Mouse (Mus musculus) kidney, postnatal 25 days (tissue): ENCODE measurements around the gene Arl6ip1.
A peak's percentile ranks its signal among the peaks of the same experiment; 100 is the strongest.

ENCODE experiments used
- DNase-seq, 2 experiments: peaks; one replicate each; pipeline ENCODE4 v3.0.0; 2021; ENCODE audit warnings: mixed read lengths in 2 of 2

Gene Arl6ip1

GRCm38 (mm10) chr7:118115877-118116568 lies 13.4 kb downstream of the Arl6ip1 start, which contains the start of gene Rps15a:
Gene Rps15a, minus strand, starts transcription at chr7:118116188.
- DNase-seq, result peak; percentile 97 to 98

GRCm38 (mm10) chr7:118115533-118115876 lies 14.0 kb downstream of the Arl6ip1 start:
- DNase-seq, result no peak

- no peak for DNase-seq
Measured at GRCm38 (mm10) chr7:118113541-118114297, 15.7 kb downstream of the Arl6ip1 start.

- no peak for DNase-seq
Measured at GRCm38 (mm10) chr7:118111128-118111527, 18.3 kb downstream of the Arl6ip1 start.

GRCm38 (mm10) chr7:118107671-118108070 lies 21.8 kb downstream of the Arl6ip1 start:
- DNase-seq, result no peak

GRCm38 (mm10) chr7:118104458-118105052 lies 24.9 kb downstream of the Arl6ip1 start:
- DNase-seq, result no peak

GRCm38 (mm10) chr7:118103462-118104379 lies 25.7 kb downstream of the Arl6ip1 start:
- DNase-seq, result no peak

DNA sequence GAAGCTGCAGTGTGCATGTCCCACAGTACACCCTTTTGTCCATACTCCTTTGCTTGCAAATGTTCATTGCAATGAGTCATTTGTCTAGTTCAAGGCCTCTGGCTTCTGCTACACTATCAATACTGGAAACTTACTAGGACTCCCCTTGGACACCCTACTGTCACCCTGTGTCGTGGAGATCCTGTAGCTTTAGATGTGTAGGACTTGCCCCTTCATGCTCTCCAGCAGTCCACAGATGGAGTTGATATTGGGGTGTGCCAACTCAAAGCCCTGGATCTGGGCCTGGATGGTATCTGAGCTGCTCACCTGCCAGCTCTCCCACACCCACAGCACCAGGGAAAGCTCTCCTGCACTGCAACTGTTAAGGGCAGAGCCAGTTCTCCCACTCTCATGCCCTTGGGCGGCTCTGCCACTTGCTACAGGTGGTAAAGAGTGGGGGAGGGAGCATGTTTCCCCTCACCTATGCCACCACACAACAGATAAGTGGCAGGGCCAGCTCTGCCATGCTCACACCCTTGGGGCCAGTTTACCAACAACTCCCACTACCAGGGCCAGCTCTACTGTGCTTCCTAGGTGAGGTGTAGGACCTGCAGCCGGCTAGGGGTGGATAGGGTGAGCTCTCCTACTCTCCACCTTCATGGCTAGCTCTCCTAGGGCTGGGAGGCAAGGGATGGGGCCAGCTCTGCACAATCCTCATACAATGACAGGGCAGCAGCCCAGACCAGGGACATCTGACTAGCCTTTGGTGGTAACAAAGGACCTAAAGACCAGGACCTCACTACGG lies 26.6 kb downstream of the Arl6ip1 start:
- DNase-seq, result peak; percentile 12 to 49

DNA sequence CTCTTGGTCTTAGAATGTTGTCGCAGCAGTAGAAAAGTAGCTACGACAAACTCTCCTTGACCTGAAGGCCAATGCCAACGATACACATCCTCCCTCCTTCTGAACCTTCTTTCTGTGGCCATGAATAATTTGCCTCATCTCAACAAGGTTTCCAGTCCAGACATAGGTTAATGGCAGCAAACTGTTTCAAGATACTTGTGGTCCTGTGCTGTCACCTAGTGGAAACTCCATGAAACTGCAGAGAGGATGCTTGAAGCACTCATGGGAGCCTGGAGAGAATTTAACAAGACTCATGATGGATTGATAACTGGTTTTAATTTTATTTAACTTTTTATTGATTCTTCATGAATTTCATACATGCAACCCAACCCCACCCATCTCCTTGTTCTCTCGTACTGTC lies 27.2 kb downstream of the Arl6ip1 start:
- peak in 1 of 2 experiments; percentile 43 for DNase-seq

DNA sequence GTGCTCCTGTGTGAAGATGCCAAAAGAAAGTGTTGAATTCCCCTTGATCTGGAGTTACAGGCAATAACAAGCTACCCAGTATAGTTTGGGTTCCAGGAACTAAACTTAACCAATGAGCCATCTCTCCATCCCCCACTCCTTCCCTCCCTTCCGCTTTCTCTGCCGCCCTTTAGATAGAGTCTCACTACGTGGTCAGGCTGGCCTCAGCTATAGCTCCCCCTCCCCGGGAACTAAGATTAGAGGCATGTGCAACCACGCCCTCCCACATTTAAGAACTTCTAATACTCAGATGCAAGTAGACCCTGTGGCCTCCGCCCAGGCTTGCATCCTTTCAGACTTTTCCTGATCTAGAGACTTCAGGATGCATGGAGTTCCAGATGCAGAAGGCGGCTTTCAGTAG lies 31.8 kb downstream of the Arl6ip1 start:
- DNase-seq, result no peak

GRCm38 (mm10) chr7:118079987-118080386 lies 49.5 kb downstream of the Arl6ip1 start:
- no peak for DNase-seq

- DNase-seq, result no peak
Measured at GRCm38 (mm10) chr7:118079097-118079496, 50.4 kb downstream of the Arl6ip1 start.
